Mouse (Mus musculus): Measurements from ENCODE around the gene Fignl1. TPM values are rescaled to one million over a fixed set of nuclear protein-coding genes. Genes with fewer than 3 reads are reported as not detected.

The Fignl1 gene
- polyA plus RNA-seq, 1 experiment from 2014 or later = 66.4 TPM

DNA sequence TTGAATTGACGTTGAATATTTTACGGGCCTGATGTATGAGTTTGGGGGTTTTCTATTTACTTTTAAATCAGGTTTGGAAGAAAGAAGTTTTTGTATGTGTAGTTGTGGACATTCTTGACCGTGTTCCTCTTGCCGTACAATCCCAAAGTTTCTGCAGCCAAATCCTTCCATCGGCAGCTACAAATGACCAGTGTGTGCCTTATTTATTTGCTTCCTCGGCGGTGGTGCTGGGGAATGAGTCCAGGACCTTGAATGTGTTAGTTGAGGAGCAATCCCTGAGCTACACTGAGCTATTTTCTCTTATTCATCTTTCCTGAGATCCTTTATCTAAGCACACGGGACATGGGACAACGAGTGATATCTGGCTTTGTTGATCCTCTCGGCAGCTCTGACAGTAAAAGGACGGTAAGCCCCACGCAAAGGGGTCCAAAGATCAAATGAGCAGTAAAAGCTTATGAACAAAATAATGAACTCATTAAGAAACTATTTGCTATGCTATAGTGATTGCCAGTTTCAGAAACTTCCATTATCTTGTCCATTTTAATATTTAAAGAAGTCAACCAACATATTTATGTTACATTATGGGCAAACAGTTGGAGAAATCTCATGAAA lies 22.2 kb upstream of the Fignl1 start:
- ATAC-seq (ENCODE audit: low FRiP score) (no peak), DNase-seq (ENCODE audit: low spot score) (no peak)
- Histone ChIP-seq H3K27ac (ENCODE audit: low read depth, low read length) (peak overlapping the region; percentile 39), H3K9ac (ENCODE audit: low read depth, low read length) (no peak overlapping the region), H3K4me2 (replicated peaks; ENCODE audit: low read depth, low read length) (no peak overlapping the region), H3K4me3 (ENCODE audit: low read depth, low read length) (no peak overlapping the region), H3K36me3 (ENCODE audit: control insufficient read depth, insufficient read depth, low read length) (no peaks in the 10 kb centered on the region), H3K9me3 (ENCODE audit: control insufficient read depth, low read length) (no peaks in the 10 kb centered on the region), H3K4me1 (replicated peaks; ENCODE audit: control insufficient read depth, insufficient read depth, low read length) (peaks cover 20% of the 10 kb centered on the region), H3K27me3 (ENCODE audit: control insufficient read depth, insufficient read depth, low read length) (no peaks in the 10 kb centered on the region)
- WGBS = 36% methylated on average over 12 of the region's 12 CpGs

DNA sequence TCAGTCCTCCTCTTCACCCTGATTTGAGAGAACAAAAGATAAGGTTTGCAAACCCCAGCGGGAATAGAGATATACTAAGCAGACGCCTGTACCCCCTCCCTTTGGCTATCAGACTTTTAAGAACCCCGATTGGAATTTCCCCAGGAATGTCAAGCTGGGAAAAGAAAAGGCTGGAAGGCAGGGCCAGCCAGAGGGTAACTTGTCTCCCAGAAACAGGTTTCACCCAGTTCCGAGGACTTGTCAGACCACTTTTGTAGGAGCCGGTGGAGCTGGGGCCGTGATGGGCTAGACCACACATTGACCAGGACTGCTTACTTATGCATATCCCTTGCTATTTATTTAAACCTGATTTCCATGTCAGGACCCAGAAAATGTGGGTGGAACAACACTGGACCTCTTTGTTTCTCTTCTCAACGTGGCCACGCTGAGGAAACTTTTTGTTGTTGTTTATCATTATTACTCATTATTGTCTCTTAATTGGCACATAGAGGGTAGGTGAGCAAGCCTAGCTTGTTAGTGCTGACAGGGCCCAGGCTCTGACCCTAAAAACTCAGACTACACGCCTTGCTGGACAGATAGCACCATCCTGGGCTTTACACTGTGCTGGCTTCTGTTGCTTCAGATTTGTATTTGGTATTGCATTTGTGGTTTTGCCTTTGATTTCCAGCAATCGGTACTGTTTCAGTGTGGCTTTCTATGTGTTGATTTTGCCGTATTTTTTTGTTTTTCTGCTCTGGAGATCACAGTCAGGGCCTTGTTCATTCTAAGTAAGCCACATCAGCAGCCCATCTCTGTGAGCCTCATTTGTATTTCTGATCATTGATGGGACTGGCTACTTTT lies 20.6 kb upstream of the Fignl1 start:
- no peak overlapping the region for H3K4me3 ChIP-seq (ENCODE audit: low read depth, low read length)
- no peak for DNase-seq (ENCODE audit: low spot score)
- H3K4me1 ChIP-seq (replicated peaks; ENCODE audit: control insufficient read depth, insufficient read depth, low read length) = peaks cover 20% of the 10 kb centered on the region
- no peaks in the 10 kb centered on the region for H3K27me3 ChIP-seq (ENCODE audit: control insufficient read depth, insufficient read depth, low read length)
- H3K27ac ChIP-seq (ENCODE audit: low read depth, low read length) = peak overlapping the region; percentile 68
- ATAC-seq (ENCODE audit: low FRiP score) = no peak
- 0 out of 2 replicates have a peak overlapping the region, but pooled peaks have one; percentile 15 for H3K9ac ChIP-seq (ENCODE audit: low read depth, low read length)
- no peak overlapping the region for H3K4me2 ChIP-seq (replicated peaks; ENCODE audit: low read depth, low read length)
- no peaks in the 10 kb centered on the region for H3K9me3 ChIP-seq (ENCODE audit: control insufficient read depth, low read length)
- WGBS = 16% methylated on average over 11 of the region's 11 CpGs
- H3K36me3 ChIP-seq (ENCODE audit: control insufficient read depth, insufficient read depth, low read length) = no peaks in the 10 kb centered on the region

DNA sequence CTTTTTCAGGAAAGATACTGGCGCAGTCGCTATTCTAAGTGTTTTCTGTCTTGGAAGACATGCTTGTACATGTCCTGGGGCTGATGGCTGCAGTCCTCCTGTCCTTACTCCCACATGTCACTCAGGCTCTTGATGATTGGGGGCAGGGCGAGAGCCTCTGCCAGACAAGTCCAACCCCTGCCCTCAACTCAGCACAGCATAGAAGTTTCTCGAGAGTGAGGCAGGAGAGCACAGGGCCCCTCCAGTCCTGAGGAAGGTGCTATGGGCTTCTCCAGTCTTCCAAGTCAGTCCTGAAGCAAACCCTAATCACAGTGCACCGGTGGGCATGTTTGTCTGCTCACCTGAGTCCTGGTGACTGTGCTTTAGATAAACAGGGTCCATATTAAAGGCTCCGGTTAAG lies 20.0 kb upstream of the Fignl1 start:
- 25% methylated on average over 6 of the region's 6 CpGs for WGBS
- H3K36me3 ChIP-seq (ENCODE audit: control insufficient read depth, insufficient read depth, low read length) = no peaks in the 10 kb centered on the region
- H3K4me2 ChIP-seq (replicated peaks; ENCODE audit: low read depth, low read length) = no peak overlapping the region
- no peak overlapping the region for H3K4me3 ChIP-seq (ENCODE audit: low read depth, low read length)
- peaks cover 20% of the 10 kb centered on the region for H3K4me1 ChIP-seq (replicated peaks; ENCODE audit: control insufficient read depth, insufficient read depth, low read length)
- peak; percentile 57 for DNase-seq (ENCODE audit: low spot score)
- H3K9ac ChIP-seq (ENCODE audit: low read depth, low read length) = no peak overlapping the region; the same call in 1 of the 2 replicates
- ATAC-seq (ENCODE audit: low FRiP score) = 0 out of 2 replicates have a peak, but pooled peaks have one; percentile 36
- peak overlapping the region; percentile 68 for H3K27ac ChIP-seq (ENCODE audit: low read depth, low read length)
- no peaks in the 10 kb centered on the region for H3K27me3 ChIP-seq (ENCODE audit: control insufficient read depth, insufficient read depth, low read length)
- H3K9me3 ChIP-seq (ENCODE audit: control insufficient read depth, low read length) = no peaks in the 10 kb centered on the region

DNA sequence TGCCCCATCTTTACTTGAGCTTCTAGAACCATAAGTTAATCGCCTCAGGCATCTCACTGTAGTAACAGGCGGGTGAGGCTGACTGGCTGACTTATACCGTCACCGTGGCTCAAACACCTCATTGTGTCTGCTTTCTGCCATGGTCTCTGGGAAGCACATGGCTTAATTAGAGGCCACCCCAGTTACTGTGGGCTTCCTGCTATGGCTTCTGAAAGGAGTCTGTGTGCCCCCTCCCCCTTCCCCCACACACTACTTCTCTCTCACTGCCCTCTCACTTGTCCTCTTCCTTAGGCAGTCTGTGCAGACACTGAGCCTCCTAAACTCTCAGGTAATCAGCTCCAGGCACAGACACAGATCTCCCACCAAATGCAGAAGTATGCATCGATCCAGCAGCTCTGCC lies 19.5 kb upstream of the Fignl1 start:
- Histone ChIP-seq H3K4me3 (ENCODE audit: low read depth, low read length) (no peak overlapping the region), H3K4me1 (replicated peaks; ENCODE audit: control insufficient read depth, insufficient read depth, low read length) (peaks cover 20% of the 10 kb centered on the region), H3K36me3 (ENCODE audit: control insufficient read depth, insufficient read depth, low read length) (no peaks in the 10 kb centered on the region), H3K9me3 (ENCODE audit: control insufficient read depth, low read length) (no peaks in the 10 kb centered on the region), H3K27ac (ENCODE audit: low read depth, low read length) (peak overlapping the region; percentile 68; the same call in 1 of the 2 replicates), H3K27me3 (ENCODE audit: control insufficient read depth, insufficient read depth, low read length) (no peaks in the 10 kb centered on the region), H3K9ac (ENCODE audit: low read depth, low read length) (no peak overlapping the region), H3K4me2 (replicated peaks; ENCODE audit: low read depth, low read length) (no peak overlapping the region)
- peak; percentile 60 for DNase-seq (ENCODE audit: low spot score)
- peak; percentile 51 for ATAC-seq (ENCODE audit: low FRiP score)
- 24% methylated on average over 5 of the region's 5 CpGs for WGBS

DNA sequence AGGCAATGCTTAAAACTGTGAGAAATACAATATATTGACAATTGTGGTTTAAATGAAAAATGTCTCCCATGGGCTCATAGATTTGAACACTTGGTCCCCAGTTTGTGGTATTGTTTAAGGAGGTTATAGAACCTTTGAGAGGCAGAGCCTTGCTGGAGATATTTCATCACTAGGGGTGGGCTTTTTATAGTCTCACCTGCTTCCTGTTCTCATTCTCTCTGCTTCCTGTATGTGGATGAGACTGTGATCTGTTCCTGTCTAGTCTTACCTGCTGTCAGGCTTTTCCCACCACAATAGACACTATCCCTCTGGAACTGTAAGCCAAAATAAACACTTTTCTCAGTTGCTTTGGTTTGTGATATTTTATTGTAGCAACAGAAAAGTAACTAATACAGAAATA lies 17.7 kb upstream of the Fignl1 start:
- Histone ChIP-seq H3K9me3 (ENCODE audit: control insufficient read depth, low read length) (no peaks in the 10 kb centered on the region), H3K9ac (ENCODE audit: low read depth, low read length) (no peak overlapping the region), H3K4me3 (ENCODE audit: low read depth, low read length) (no peak overlapping the region), H3K4me1 (replicated peaks; ENCODE audit: control insufficient read depth, insufficient read depth, low read length) (peaks cover 23% of the 10 kb centered on the region), H3K36me3 (ENCODE audit: control insufficient read depth, insufficient read depth, low read length) (no peaks in the 10 kb centered on the region), H3K27ac (ENCODE audit: low read depth, low read length) (no peak overlapping the region), H3K27me3 (ENCODE audit: control insufficient read depth, insufficient read depth, low read length) (no peaks in the 10 kb centered on the region), H3K4me2 (replicated peaks; ENCODE audit: low read depth, low read length) (no peak overlapping the region)
- DNase-seq (ENCODE audit: low spot score) (no peak), ATAC-seq (ENCODE audit: low FRiP score) (no peak)

DNA sequence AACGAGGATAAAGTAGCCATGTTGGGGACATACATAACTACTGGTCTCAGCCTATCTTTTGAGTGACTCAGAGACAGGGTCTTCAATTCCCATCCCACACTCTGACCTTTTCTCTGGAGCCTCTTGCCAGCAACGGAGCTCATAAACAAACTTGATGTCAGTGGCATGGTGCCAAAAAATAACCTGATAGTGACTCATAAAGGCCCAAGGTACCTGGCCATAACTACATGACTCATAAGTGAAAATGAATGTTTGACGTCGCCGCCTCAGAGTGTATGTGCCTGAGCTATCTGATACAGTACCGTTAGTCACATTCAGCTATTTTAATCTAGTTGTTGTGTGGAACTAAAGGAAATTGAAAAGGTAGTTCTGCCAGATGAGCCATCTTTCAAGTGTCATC lies 16.9 kb upstream of the Fignl1 start:
- ATAC-seq (ENCODE audit: low FRiP score) (no peak), DNase-seq (ENCODE audit: low spot score) (no peak)
- Histone ChIP-seq H3K9me3 (ENCODE audit: control insufficient read depth, low read length) (no peaks in the 10 kb centered on the region), H3K36me3 (ENCODE audit: control insufficient read depth, insufficient read depth, low read length) (no peaks in the 10 kb centered on the region), H3K27me3 (ENCODE audit: control insufficient read depth, insufficient read depth, low read length) (no peaks in the 10 kb centered on the region), H3K27ac (ENCODE audit: low read depth, low read length) (no peak overlapping the region; the same call in 1 of the 2 replicates), H3K4me1 (replicated peaks; ENCODE audit: control insufficient read depth, insufficient read depth, low read length) (peaks cover 20% of the 10 kb centered on the region), H3K4me2 (replicated peaks; ENCODE audit: low read depth, low read length) (no peak overlapping the region), H3K4me3 (ENCODE audit: low read depth, low read length) (no peak overlapping the region), H3K9ac (ENCODE audit: low read depth, low read length) (no peak overlapping the region)
- 80% methylated on average over 6 of the region's 6 CpGs for WGBS

DNA sequence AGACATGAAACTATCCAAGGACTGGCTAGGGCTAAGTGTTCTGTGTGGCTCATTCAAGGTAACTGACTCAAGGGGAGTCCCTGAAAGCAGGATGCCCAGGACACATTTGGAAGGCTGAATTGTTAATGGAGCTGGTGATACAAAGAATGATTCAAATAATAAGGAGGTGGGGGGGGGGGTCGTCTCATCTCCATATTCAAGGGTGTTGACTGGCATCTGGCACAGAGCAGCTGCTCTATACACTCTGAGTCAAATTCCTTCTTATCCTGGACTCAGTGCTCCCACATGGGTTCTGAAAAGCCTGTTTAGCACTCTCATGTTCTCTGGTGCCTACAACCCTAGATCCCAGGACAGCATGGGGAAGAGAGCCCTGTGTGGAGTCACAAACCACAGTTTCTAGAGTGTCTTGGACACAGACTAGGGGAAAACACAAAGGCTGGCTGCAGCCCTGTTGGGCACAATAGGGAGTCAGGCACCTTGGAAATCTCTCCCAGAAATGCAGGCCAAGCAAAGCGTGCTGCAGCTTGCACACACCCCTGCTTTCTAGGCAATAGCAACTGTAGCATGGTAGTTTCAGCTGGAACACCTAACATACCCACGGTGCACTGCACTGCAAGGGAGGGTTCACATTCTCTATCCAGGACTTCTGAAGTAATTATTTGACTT lies 16.3 kb upstream of the Fignl1 start:
- Histone ChIP-seq H3K27ac (ENCODE audit: low read depth, low read length) (peak overlapping the region; percentile 94), H3K9me3 (ENCODE audit: control insufficient read depth, low read length) (no peaks in the 10 kb centered on the region), H3K4me3 (ENCODE audit: low read depth, low read length) (no peak overlapping the region), H3K4me1 (replicated peaks; ENCODE audit: control insufficient read depth, insufficient read depth, low read length) (peaks cover 20% of the 10 kb centered on the region), H3K27me3 (ENCODE audit: control insufficient read depth, insufficient read depth, low read length) (no peaks in the 10 kb centered on the region), H3K4me2 (replicated peaks; ENCODE audit: low read depth, low read length) (no peak overlapping the region), H3K9ac (ENCODE audit: low read depth, low read length) (no peak overlapping the region), H3K36me3 (ENCODE audit: control insufficient read depth, insufficient read depth, low read length) (no peaks in the 10 kb centered on the region)
- WGBS = 42% methylated on average over 3 of the region's 3 CpGs
- DNase-seq (ENCODE audit: low spot score) (no peak), ATAC-seq (ENCODE audit: low FRiP score) (peak; percentile 13; the same call in 1 of the 2 replicates)

DNA sequence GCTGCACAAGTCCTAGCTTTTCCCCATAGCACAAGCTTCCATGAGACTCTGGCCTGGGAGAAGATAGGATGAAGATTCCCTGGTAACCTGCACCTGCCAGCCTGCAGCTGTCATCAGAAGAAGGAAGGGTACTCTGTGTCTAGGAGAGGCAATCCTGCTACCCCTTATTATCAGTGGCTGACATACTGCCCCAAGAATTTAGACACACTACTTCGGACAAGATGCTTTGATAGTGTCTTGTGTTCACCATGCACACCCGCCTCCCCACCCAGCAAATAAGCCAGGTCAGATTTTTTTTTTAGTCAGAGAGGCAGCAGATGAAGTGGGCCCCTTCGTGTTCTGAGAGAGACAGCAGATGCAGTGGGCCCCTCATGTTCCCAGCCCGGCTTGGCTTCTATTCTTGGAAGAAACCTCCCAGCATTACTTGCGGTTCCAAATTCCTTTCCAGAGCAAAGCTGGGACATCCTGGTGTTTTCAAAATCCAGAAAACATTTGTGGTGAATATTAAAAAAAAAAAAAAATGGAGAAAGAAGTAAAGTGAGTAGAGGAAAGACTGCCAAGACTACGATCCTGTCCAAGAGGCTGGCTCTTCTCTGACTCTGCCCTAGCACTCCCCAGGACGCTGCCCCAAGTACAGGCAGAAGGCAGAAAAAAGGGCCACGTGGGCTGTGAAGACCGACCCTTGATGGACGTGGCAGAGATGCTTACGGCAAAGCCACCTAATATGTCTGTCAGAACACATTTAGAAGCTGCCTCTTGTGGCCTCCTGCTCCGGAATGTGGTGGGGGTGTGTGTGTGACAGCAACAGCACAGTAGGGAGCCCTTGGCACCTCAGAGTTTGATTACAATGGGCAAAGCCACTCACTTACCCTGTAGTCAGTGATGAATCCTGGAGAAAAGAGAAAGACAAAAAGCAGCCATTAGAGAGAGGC lies 15.5 kb upstream of the Fignl1 start:
- WGBS = 9% methylated on average over 12 of the region's 12 CpGs
- no peak for ATAC-seq (ENCODE audit: low FRiP score)
- Histone ChIP-seq H3K9me3 (ENCODE audit: control insufficient read depth, low read length) (no peaks in the 10 kb centered on the region), H3K27ac (ENCODE audit: low read depth, low read length) (peak overlapping the region; percentile 94), H3K9ac (ENCODE audit: low read depth, low read length) (no peak overlapping the region), H3K4me2 (replicated peaks; ENCODE audit: low read depth, low read length) (no peak overlapping the region), H3K4me3 (ENCODE audit: low read depth, low read length) (no peak overlapping the region), H3K27me3 (ENCODE audit: control insufficient read depth, insufficient read depth, low read length) (no peaks in the 10 kb centered on the region), H3K4me1 (replicated peaks; ENCODE audit: control insufficient read depth, insufficient read depth, low read length) (peaks cover 16% of the 10 kb centered on the region), H3K36me3 (ENCODE audit: control insufficient read depth, insufficient read depth, low read length) (no peaks in the 10 kb centered on the region)
- peak; percentile 53 for DNase-seq (ENCODE audit: low spot score)

Data from hindbrain, embryonic 11.5 days (tissue).